24 mouse cellular contexts compared by ENCODE assay signal in genomic region chr10:115801464-115801863, GRCm38 (mm10). TPM values are rescaled to one million over a fixed set of nuclear protein-coding genes. Genes with fewer than 3 reads are reported as not detected.
DNase-seq lines count a peak whose midpoint lies in the region; ATAC-seq and TF ChIP-seq lines count a peak whose summit lies in the region.
"Had no signal": no experiment of that assay in that cellular context is flagged by ENCODE, and none has a peak within 500 bp of the region (broad histone marks: within the 10 kb centered on the region; RNA-seq: fewer than 3 reads in every experiment).

No protein-coding gene starts in this region.

- H3K27ac ChIP-seq in heart, embryonic 10.5 days: no peak overlapping the region
- no peak overlapping the region for H3K27ac ChIP-seq in kidney, embryonic 15.5 days
- H3K27ac ChIP-seq in intestine, embryonic 15.5 days: no peak overlapping the region
- no peak overlapping the region for H3K27ac ChIP-seq in cerebellum, adult 2 months (ENCODE audit: insufficient read depth, low read length)
- H3K27ac ChIP-seq in midbrain, embryonic 11.5 days (ENCODE audit: low read depth, low read length): no peak overlapping the region
- H3K27ac ChIP-seq: forebrain, embryonic 13.5 days; hindbrain, embryonic 14.5 days; liver, embryonic 14.5 days; midbrain, embryonic 15.5 days; neural tube, embryonic 15.5 days; stomach, embryonic 15.5 days had no signal

- H3K9me3 ChIP-seq in heart, embryonic 10.5 days: no peaks in the 10 kb centered on the region
- no peaks in the 10 kb centered on the region for H3K9me3 ChIP-seq in kidney, embryonic 15.5 days (replicated peaks)
- no peaks in the 10 kb centered on the region for H3K9me3 ChIP-seq in intestine, embryonic 15.5 days
- no peaks in the 10 kb centered on the region for H3K9me3 ChIP-seq in midbrain, embryonic 11.5 days (ENCODE audit: control insufficient read depth, low read length)
- H3K9me3 ChIP-seq: forebrain, embryonic 13.5 days; midbrain, embryonic 15.5 days; neural tube, embryonic 15.5 days; stomach, embryonic 15.5 days had no signal

- 67% methylated on average over 3 of the region's 3 CpGs for WGBS in heart, embryonic 10.5 days
- 69% methylated on average over 3 of the region's 3 CpGs for WGBS in kidney, embryonic 15.5 days
- WGBS in intestine, embryonic 15.5 days: 45% methylated on average over 3 of the region's 3 CpGs
- WGBS in cerebellum, adult 2 months: 87% methylated on average over 3 of the region's 3 CpGs
- 78% methylated on average over 3 of the region's 3 CpGs for WGBS in midbrain, embryonic 11.5 days

- H3K9ac ChIP-seq in kidney, embryonic 15.5 days: no peak overlapping the region
- H3K9ac ChIP-seq in intestine, embryonic 15.5 days: no peak overlapping the region
- H3K9ac ChIP-seq in midbrain, embryonic 11.5 days (ENCODE audit: low read length): no peak overlapping the region
- H3K9ac ChIP-seq: forebrain, embryonic 13.5 days; hindbrain, embryonic 14.5 days; liver, embryonic 14.5 days; lung, embryonic 14.5 days; midbrain, embryonic 15.5 days; neural tube, embryonic 15.5 days; stomach, embryonic 15.5 days had no signal

- no peaks in the 10 kb centered on the region; the same call in 1 of the 2 replicates for H3K4me1 ChIP-seq in heart, embryonic 10.5 days
- no peaks in the 10 kb centered on the region for H3K4me1 ChIP-seq in kidney, embryonic 15.5 days
- no peaks in the 10 kb centered on the region for H3K4me1 ChIP-seq in intestine, embryonic 15.5 days (replicated peaks)
- no peaks in the 10 kb centered on the region for H3K4me1 ChIP-seq in cerebellum, adult 2 months (ENCODE audit: control insufficient read depth, insufficient read depth, low read length)
- peaks cover 2% of the 10 kb centered on the region; the same call in 1 of the 2 replicates for H3K4me1 ChIP-seq in midbrain, embryonic 11.5 days (ENCODE audit: control insufficient read depth, insufficient read depth, low read length)
- H3K4me1 ChIP-seq: forebrain, embryonic 13.5 days; midbrain, embryonic 15.5 days; neural tube, embryonic 15.5 days; stomach, embryonic 15.5 days had no signal

- no peak overlapping the region for H3K4me3 ChIP-seq in heart, embryonic 10.5 days
- no peak overlapping the region for H3K4me3 ChIP-seq in kidney, embryonic 15.5 days (replicated peaks)
- H3K4me3 ChIP-seq in intestine, embryonic 15.5 days (replicated peaks): no peak overlapping the region
- no peak overlapping the region for H3K4me3 ChIP-seq in cerebellum, adult 2 months (replicated peaks; ENCODE audit: insufficient read depth, low read depth, low read length)
- H3K4me3 ChIP-seq in midbrain, embryonic 11.5 days (ENCODE audit: low read depth, low read length): no peak overlapping the region
- H3K4me3 ChIP-seq: forebrain, embryonic 13.5 days; midbrain, embryonic 15.5 days; neural tube, embryonic 15.5 days; stomach, embryonic 15.5 days had no signal

- H3K4me2 ChIP-seq in kidney, embryonic 15.5 days: no peak overlapping the region
- H3K4me2 ChIP-seq in intestine, embryonic 15.5 days (replicated peaks): no peak overlapping the region
- H3K4me2 ChIP-seq in midbrain, embryonic 11.5 days: no peak overlapping the region
- H3K4me2 ChIP-seq: forebrain, embryonic 13.5 days; hindbrain, embryonic 14.5 days; lung, embryonic 14.5 days; midbrain, embryonic 15.5 days; neural tube, embryonic 15.5 days; stomach, embryonic 15.5 days had no signal

- no peak for TF ChIP-seq CTCF in cerebellum, adult 2 months (IDR thresholded peaks at IDR 0.05; ENCODE audit: borderline replicate concordance, insufficient read depth, low read depth, low read length)

- peak; percentile 7 to 16 for DNase-seq in heart, postnatal 10 days
- no peak for DNase-seq in heart, embryonic 10.5 days (ENCODE audit: low spot score)
- peak; percentile 21 for DNase-seq in kidney, postnatal 10 days
- DNase-seq in kidney, postnatal 25 days: peak; percentile 52 to 64
- DNase-seq in cerebellum, adult 2 months: no peak
- no peak for DNase-seq in midbrain, embryonic 11.5 days (ENCODE audit: low spot score, missing footprints)
- DNase-seq: adrenal gland, postnatal 10 days; cerebellum, adult 9-10 months; cerebellum, postnatal 36 days; layer of hippocampus, adult 9-11 months; lung, embryonic 14.5 days; lung, postnatal 14 days; retina, postnatal 1 day; right cerebral cortex, postnatal 14 days; thymus, postnatal 14 days had no signal

- no peak for TF ChIP-seq POLR2A in cerebellum, adult 2 months (IDR thresholded peaks at IDR 0.05; ENCODE audit: borderline replicate concordance, insufficient read depth, low read length)

- no peaks in the 10 kb centered on the region for H3K27me3 ChIP-seq in heart, embryonic 10.5 days (ENCODE audit: insufficient read depth, poor library complexity, severe bottlenecking)
- H3K27me3 ChIP-seq in kidney, embryonic 15.5 days: no peaks in the 10 kb centered on the region
- H3K27me3 ChIP-seq in intestine, embryonic 15.5 days (replicated peaks): no peaks in the 10 kb centered on the region
- no peaks in the 10 kb centered on the region for H3K27me3 ChIP-seq in cerebellum, adult 2 months (ENCODE audit: control insufficient read depth, insufficient read depth, low read length)
- H3K27me3 ChIP-seq in midbrain, embryonic 11.5 days (ENCODE audit: control insufficient read depth, insufficient read depth, low read length): no peaks in the 10 kb centered on the region
- H3K27me3 ChIP-seq: midbrain, embryonic 15.5 days; neural tube, embryonic 15.5 days; Patski; stomach, embryonic 15.5 days had no signal

- H3K36me3 ChIP-seq in heart, embryonic 10.5 days: no peaks in the 10 kb centered on the region
- no peaks in the 10 kb centered on the region for H3K36me3 ChIP-seq in kidney, embryonic 15.5 days
- no peaks in the 10 kb centered on the region for H3K36me3 ChIP-seq in intestine, embryonic 15.5 days
- H3K36me3 ChIP-seq in midbrain, embryonic 11.5 days (ENCODE audit: control insufficient read depth, insufficient read depth, low read length): no peaks in the 10 kb centered on the region
- H3K36me3 ChIP-seq: midbrain, embryonic 15.5 days; neural tube, embryonic 15.5 days; stomach, embryonic 15.5 days had no signal

- intact Hi-C loops in heart, postnatal 10 days (cut with DNase I): no loop called here

- ATAC-seq in kidney, embryonic 15.5 days (replicated peaks; ENCODE audit: low FRiP score): no peak
- ATAC-seq in intestine, embryonic 15.5 days: peak; percentile 70
- ATAC-seq in midbrain, embryonic 11.5 days (ENCODE audit: low FRiP score): no peak
- ATAC-seq: forebrain, embryonic 13.5 days; midbrain, embryonic 15.5 days; Patski had no signal

RNA-seq across cellular contexts. Expression of gene Tspan8, which starts 15.2 kb away (rescaled TPM):
- 1 to 10 TPM; 2.6 to 3.4 TPM for total RNA-seq in heart, postnatal 10 days (2021)
- polyA plus RNA-seq in heart, embryonic 10.5 days (2016; fragmentation: Nextera tagmentation; extraction: Ambion mirVana): 2.2 and 3.1 TPM in 2 replicates
- 27.7 and 32.8 TPM in 2 replicates for polyA plus RNA-seq in kidney, embryonic 15.5 days (2015; fragmentation: Nextera tagmentation; extraction: Ambion mirVana)
- polyA plus RNA-seq in intestine, embryonic 15.5 days (2015; fragmentation: Nextera tagmentation; extraction: Ambion mirVana): 205 and 222 TPM in 2 replicates
- 0.20 and 0.49 TPM in 2 replicates for polyA plus RNA-seq in cerebellum, adult 2 months (2012; rRNA removed)
- polyA plus RNA-seq in midbrain, embryonic 11.5 days (2014; fragmentation: Nextera tagmentation; extraction: Ambion mirVana): 0.72 and 0.75 TPM in 2 replicates
- polyA plus RNA-seq: forebrain, embryonic 13.5 days had no signal

Comparison
In these comparisons a context has a peak if more than half of its experiments do, and no peak if none do; other contexts are left out.
1. DNase-seq: peak in heart, postnatal 10 days (2 of 2), kidney, postnatal 10 days (single experiment) and kidney, postnatal 25 days (2 of 2); none in heart, embryonic 10.5 days (single experiment), cerebellum, adult 2 months (0 of 2) and midbrain, embryonic 11.5 days (single experiment).